Mouse (Mus musculus): ENCODE data around the gene Cd300lg.

GRCm38 (mm10) chr11:102033055-102033591 lies 8.2 kb upstream of the Cd300lg start:
- TF ChIP-seq CTCF (IDR thresholded peaks at IDR 0.05; ENCODE audit: low read depth, low read length) (no peak), GATA2 (IDR thresholded peaks at IDR 0.05; ENCODE audit: borderline replicate concordance, low read depth, low read length) (no peak), GATA1 (IDR thresholded peaks at IDR 0.05; ENCODE audit: borderline replicate concordance, low read length) (no peak)

Data from G1E (cell line).